Mouse (Mus musculus) midbrain, embryonic 15.5 days (tissue): ENCODE measurements around the gene Cnmd. TPM values are rescaled to one million over a fixed set of nuclear protein-coding genes. Genes with fewer than 3 reads are reported as not detected.
A peak's percentile ranks its signal among the peaks of the same experiment; 100 is the strongest.

Experiments used
- ATAC-seq: fragments of 200-750 bp; cut with Nextera tagmentation; replicated peaks from 2 replicates; pipeline ENCODE4 v1.8.0; 2017; ENCODE audit warnings: moderate TSS enrichment
- H3K27ac ChIP-seq: fragments of 300-500 bp; sonication (generic); 2 replicates; pipeline ENCODE4 v1.5.1; 2015; ENCODE audit warnings: mild to moderate bottlenecking, inconsistent platforms
- H3K27me3 ChIP-seq: fragments of 300-500 bp; sonication (generic); replicated peaks from 2 replicates; pipeline ENCODE4 v1.6.1; 2015; ENCODE audit warnings: inconsistent platforms
- H3K36me3 ChIP-seq: fragments of 300-500 bp; sonication (generic); replicated peaks from 2 replicates; pipeline ENCODE4 v1.6.1; 2015; ENCODE audit warnings: inconsistent platforms
- H3K4me1 ChIP-seq: fragments of 300-500 bp; sonication (generic); 2 replicates; pipeline ENCODE4 v1.6.1; 2015; ENCODE audit warnings: inconsistent platforms
- H3K4me2 ChIP-seq: fragments of 300-500 bp; sonication (generic); 2 replicates; pipeline ENCODE4 v1.6.1; 2015; ENCODE audit warnings: inconsistent platforms, mild to moderate bottlenecking, moderate library complexity
- H3K4me3 ChIP-seq: fragments of 300-500 bp; sonication (generic); 2 replicates; pipeline ENCODE4 v1.5.1; 2015; ENCODE audit warnings: mild to moderate bottlenecking, inconsistent platforms
- H3K9ac ChIP-seq: fragments of 300-500 bp; sonication (generic); 2 replicates; pipeline ENCODE4 v1.6.1; 2015; ENCODE audit warnings: mild to moderate bottlenecking, inconsistent platforms
- H3K9me3 ChIP-seq: fragments of 300-500 bp; sonication (generic); 2 replicates; pipeline ENCODE4 v1.6.1; 2016; ENCODE audit warnings: inconsistent platforms
- WGBS: fragments of 180-500 bp; shearing (Covaris S2); methylation state at CpG from one replicate; pipeline ENCODE4 v1.1.7; 2015; ENCODE audit warnings: mixed read lengths; 5-methylcytosine and 5-hydroxymethylcytosine counted together
- polyA plus RNA-seq: library from polyadenylated mRNA; unstranded; fragments of >200 nt; fragmentation: Nextera tagmentation; extraction: Ambion mirVana; gene quantifications from 2 replicates; pipeline ENCODE4 v1.2.1, GENCODE M21; 2015

Gene Cnmd
- polyA plus RNA-seq, 1 experiment from 2014 or later, result 1.9 TPM

DNA sequence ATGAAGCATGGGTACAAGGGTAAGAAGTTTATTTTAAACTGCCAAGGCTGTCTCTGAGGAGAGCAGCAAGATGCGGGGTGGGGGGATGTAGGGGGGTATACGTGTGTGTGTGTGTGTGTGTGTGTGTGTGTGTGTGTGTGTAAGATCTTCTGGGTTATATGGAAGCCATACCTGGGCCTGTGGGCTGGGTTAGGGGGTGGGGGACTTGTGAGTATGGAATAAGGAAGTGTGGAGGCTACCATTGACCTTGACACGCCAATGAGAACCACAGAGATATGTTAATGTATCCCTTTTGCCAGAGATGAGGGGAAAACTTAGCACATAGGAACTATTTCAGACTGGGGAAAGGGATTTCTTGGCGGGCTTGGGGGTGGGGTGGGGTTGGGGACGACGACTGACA lies 72.6 kb downstream of the Cnmd start:
- peaks cover 27% of the 10 kb centered on the region for H3K4me1 ChIP-seq
- no peaks in the 10 kb centered on the region for H3K9me3 ChIP-seq
- 90% methylated on average over 6 of the region's 6 CpGs for WGBS
- no peak overlapping the region for H3K9ac ChIP-seq
- ATAC-seq, result no peak
- H3K27me3 ChIP-seq, result no peaks in the 10 kb centered on the region
- no peaks in the 10 kb centered on the region for H3K36me3 ChIP-seq
- peak overlapping the region; percentile 83; the same call in 1 of the 2 replicates for H3K4me2 ChIP-seq
- H3K27ac ChIP-seq, result no peak overlapping the region
- H3K4me3 ChIP-seq, result no peak overlapping the region

DNA sequence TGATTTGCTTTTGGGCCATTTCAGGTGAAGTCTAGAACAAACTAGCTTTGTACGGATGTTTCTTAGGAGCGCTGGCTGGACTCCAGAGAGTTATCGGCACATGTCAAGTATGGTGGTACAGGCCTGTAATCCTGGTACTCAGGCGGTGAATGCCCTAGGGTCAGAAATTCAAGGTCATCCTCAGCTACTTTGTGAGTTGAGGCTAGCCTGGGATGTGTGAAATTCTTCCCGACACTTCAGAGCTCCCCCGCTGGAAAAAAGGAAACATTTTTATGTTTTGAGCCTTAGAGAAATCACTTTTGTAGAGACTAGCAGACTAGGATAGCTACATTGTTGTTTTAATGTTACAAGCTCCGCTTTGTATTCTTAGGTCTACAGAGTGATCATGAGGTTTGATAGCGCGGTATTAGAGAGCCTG lies 73.4 kb downstream of the Cnmd start:
- H3K27me3 ChIP-seq, result no peaks in the 10 kb centered on the region
- H3K4me2 ChIP-seq, result peak overlapping the region; percentile 83
- no peak for ATAC-seq
- WGBS, result 90% methylated on average over 9 of the region's 9 CpGs
- H3K4me1 ChIP-seq, result peaks cover 27% of the 10 kb centered on the region
- no peaks in the 10 kb centered on the region for H3K36me3 ChIP-seq
- no peak overlapping the region for H3K27ac ChIP-seq
- peak overlapping the region; percentile 78 for H3K4me3 ChIP-seq
- H3K9me3 ChIP-seq, result no peaks in the 10 kb centered on the region
- peak overlapping the region; percentile 75; the same call in 1 of the 2 replicates for H3K9ac ChIP-seq

DNA sequence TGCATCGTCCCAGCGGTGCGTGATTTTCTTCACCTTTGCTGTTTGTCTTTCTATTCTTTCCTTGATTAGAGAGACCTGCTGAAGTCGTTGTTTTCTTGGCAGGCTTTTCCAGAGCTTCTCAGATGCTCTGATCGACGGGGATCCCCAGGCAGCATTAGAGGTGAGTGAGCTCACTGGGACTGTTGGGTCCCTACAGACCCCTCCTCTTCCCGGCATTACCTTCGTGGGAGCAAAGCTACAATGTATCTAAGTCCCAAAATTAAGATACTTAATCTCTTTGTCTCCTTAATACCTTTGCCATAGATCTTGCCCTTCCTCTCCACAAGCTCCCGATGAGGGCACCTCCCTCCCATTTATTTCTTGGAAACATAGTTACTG lies 74.1 kb downstream of the Cnmd start:
- H3K9me3 ChIP-seq, result no peaks in the 10 kb centered on the region
- peak overlapping the region; percentile 98 for H3K27ac ChIP-seq
- peak; percentile 57 for ATAC-seq
- H3K36me3 ChIP-seq, result no peaks in the 10 kb centered on the region
- WGBS, result 1% methylated on average over 9 of the region's 9 CpGs
- peak overlapping the region; percentile 78 for H3K4me3 ChIP-seq
- H3K27me3 ChIP-seq, result no peaks in the 10 kb centered on the region
- H3K4me2 ChIP-seq, result peak overlapping the region; percentile 83
- H3K4me1 ChIP-seq, result peaks cover 27% of the 10 kb centered on the region
- peak overlapping the region; percentile 75 for H3K9ac ChIP-seq

Other genes with a start within 250 kb of the Cnmd start
- gene Kbtbd7, start 235.7 kb downstream of the Cnmd start, polyA plus RNA-seq, result 21.3 and 22.6 TPM in 2 replicates
- gene Kbtbd6, start 210.3 kb downstream of the Cnmd start, polyA plus RNA-seq, result 1.7 and 1.9 TPM in 2 replicates
- gene Elf1, start 181.0 kb downstream of the Cnmd start, polyA plus RNA-seq, result 3.0 and 3.6 TPM in 2 replicates
- 42.7 and 43.4 TPM in 2 replicates for gene Wbp4, start 180.7 kb downstream of the Cnmd start, polyA plus RNA-seq
- gene Sugt1, start 74.5 kb downstream of the Cnmd start, polyA plus RNA-seq, result 100 and 108 TPM in 2 replicates
- gene Pcdh8, start 109.1 kb upstream of the Cnmd start, polyA plus RNA-seq, result 72.8 and 73.2 TPM in 2 replicates